Mouse (Mus musculus) forebrain, embryonic 16.5 days (tissue): ENCODE measurements around the gene Vasp. TPM values are rescaled to one million over a fixed set of nuclear protein-coding genes. Genes with fewer than 3 reads are reported as not detected.

Source experiments
- ATAC-seq: fragments of 200-750 bp; cut with Nextera tagmentation; 2 replicates; pipeline ENCODE4 v1.8.0; 2017; ENCODE audit warnings: mild to moderate bottlenecking, moderate library complexity
- H3K27ac ChIP-seq: fragments of 300-500 bp; sonication (generic); 2 replicates; pipeline ENCODE4 v1.5.1; 2014; ENCODE audit warnings: low read length, control low read depth
- H3K27me3 ChIP-seq: fragments of 300-500 bp; sonication (generic); replicated peaks from 2 replicates; pipeline ENCODE4 v1.6.1; 2014; ENCODE audit warnings: low read length; ENCODE audit not compliant: control insufficient read depth, insufficient read depth
- H3K36me3 ChIP-seq: fragments of 300-500 bp; sonication (generic); 2 replicates; pipeline ENCODE4 v1.6.1; 2014; ENCODE audit not compliant: control insufficient read depth, insufficient read depth
- H3K4me1 ChIP-seq: fragments of 300-500 bp; sonication (generic); replicated peaks from 2 replicates; pipeline ENCODE4 v1.6.1; 2014; ENCODE audit warnings: low read length; ENCODE audit not compliant: control insufficient read depth, insufficient read depth
- H3K4me2 ChIP-seq: fragments of 300-500 bp; sonication (generic); 2 replicates; pipeline ENCODE4 v1.6.1; 2014; ENCODE audit warnings: mild to moderate bottlenecking, low read length, control low read depth
- H3K4me3 ChIP-seq: fragments of 300-500 bp; sonication (generic); replicated peaks from 2 replicates; pipeline ENCODE4 v1.5.1; 2014; ENCODE audit warnings: mild to moderate bottlenecking, low read length, control low read depth
- H3K9ac ChIP-seq: fragments of 300-500 bp; sonication (generic); replicated peaks from 2 replicates; pipeline ENCODE4 v1.6.1; 2014; ENCODE audit warnings: low read depth, low read length, control low read depth
- H3K9me3 ChIP-seq: fragments of 300-500 bp; sonication (generic); 2 replicates; pipeline ENCODE4 v1.6.1; 2016; ENCODE audit warnings: low read length; ENCODE audit not compliant: control insufficient read depth
- WGBS: fragments of 180-500 bp; shearing (Covaris S2); extraction: QIAGEN DNeasy Blood & Tissue Kit; methylation state at CpG from one replicate; pipeline ENCODE4 v1.1.7; 2014; 5-methylcytosine and 5-hydroxymethylcytosine counted together
- polyA plus RNA-seq: library from polyadenylated mRNA; unstranded; fragments of >200 nt; fragmentation: Nextera tagmentation; extraction: Ambion mirVana; gene quantifications from 2 replicates; pipeline ENCODE4 v1.2.1, GENCODE M21; 2015

Vasp gene
- polyA plus RNA-seq, 1 experiment from 2014 or later, result 38.0 TPM

DNA sequence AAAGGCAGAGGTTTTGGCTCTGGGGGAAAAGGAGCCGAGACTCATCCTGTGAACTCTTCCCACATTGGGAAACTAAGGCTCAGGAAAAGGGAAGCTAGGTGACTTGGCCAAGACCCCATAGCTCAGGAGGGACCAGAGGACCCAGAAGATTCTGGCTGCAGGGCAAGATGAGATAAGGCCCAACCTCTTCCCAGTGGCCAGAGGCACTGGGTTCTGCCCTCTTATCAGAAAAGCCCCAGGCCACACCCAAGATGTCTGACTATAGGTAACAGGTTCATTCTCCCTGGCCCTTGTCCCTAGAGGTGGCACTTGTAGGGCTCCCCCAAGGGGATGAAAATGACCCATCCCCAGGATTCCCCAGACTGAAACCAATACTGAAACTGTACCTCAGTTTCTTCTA, 24.8 kb downstream of the Vasp start:
- Histone ChIP-seq H3K4me1 (no peaks in the 10 kb centered on the region), H3K4me2 (no peak overlapping the region), H3K4me3 (no peak overlapping the region), H3K27me3 (no peaks in the 10 kb centered on the region), H3K9ac (no peak overlapping the region), H3K36me3 (0 out of 2 replicates have a peak, but pooled peaks cover 2% of the 10 kb centered on the region), H3K27ac (no peak overlapping the region), H3K9me3 (no peaks in the 10 kb centered on the region)
- no peak for ATAC-seq
- WGBS, result 96% methylated on average over 1 of the region's 1 CpGs

DNA sequence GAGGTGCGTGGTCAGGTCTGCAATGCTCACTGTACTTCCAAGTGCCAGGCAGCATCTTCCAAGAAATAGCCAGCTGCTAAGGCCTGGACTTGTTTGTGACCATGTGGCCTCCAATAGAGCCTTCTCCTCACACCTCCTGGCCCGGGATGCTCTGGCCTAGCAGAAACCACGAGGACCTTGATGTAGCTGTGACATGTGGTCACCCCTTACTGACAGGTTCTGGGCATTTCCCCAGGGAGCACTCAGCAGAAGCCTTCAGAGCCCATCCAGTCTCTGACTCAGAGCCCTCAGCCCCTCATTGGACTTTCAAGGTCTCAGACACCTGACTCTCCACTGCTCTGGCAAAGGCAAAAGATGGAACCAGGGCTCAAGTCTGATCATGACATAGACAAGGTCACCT, 26.5 kb downstream of the Vasp start:
- no peak overlapping the region for H3K4me2 ChIP-seq
- H3K4me3 ChIP-seq, result no peak overlapping the region
- H3K9ac ChIP-seq, result no peak overlapping the region
- no peak overlapping the region for H3K27ac ChIP-seq
- H3K4me1 ChIP-seq, result no peaks in the 10 kb centered on the region
- no peaks in the 10 kb centered on the region for H3K27me3 ChIP-seq
- 0 out of 2 replicates have a peak, but pooled peaks cover 2% of the 10 kb centered on the region for H3K36me3 ChIP-seq
- no peaks in the 10 kb centered on the region for H3K9me3 ChIP-seq
- 86% methylated on average over 3 of the region's 3 CpGs for WGBS
- ATAC-seq, result no peak

GRCm38 (mm10) chr7:19243858-19244257, 27.8 kb downstream of the Vasp start:
- no peak overlapping the region for H3K4me3 ChIP-seq
- no peaks in the 10 kb centered on the region for H3K27me3 ChIP-seq
- H3K36me3 ChIP-seq, result 0 out of 2 replicates have a peak, but pooled peaks cover 2% of the 10 kb centered on the region
- no peak overlapping the region for H3K9ac ChIP-seq
- H3K4me2 ChIP-seq, result no peak overlapping the region
- H3K27ac ChIP-seq, result no peak overlapping the region
- 35% methylated on average over 5 of the region's 5 CpGs for WGBS
- peaks cover 5% of the 10 kb centered on the region for H3K4me1 ChIP-seq
- no peak for ATAC-seq
- H3K9me3 ChIP-seq, result no peaks in the 10 kb centered on the region

- H3K27ac ChIP-seq, result no peak overlapping the region
- no peaks in the 10 kb centered on the region for H3K27me3 ChIP-seq
- no peak for ATAC-seq
- H3K9me3 ChIP-seq, result no peaks in the 10 kb centered on the region
- no peak overlapping the region for H3K4me2 ChIP-seq
- H3K4me1 ChIP-seq, result peaks cover 5% of the 10 kb centered on the region
- 86% methylated on average over 1 of the region's 1 CpGs for WGBS
- H3K9ac ChIP-seq, result no peak overlapping the region
- H3K36me3 ChIP-seq, result 0 out of 2 replicates have a peak, but pooled peaks cover 2% of the 10 kb centered on the region
- H3K4me3 ChIP-seq, result no peak overlapping the region
These were observed 29.6 kb downstream of the Vasp start for GRCm38 (mm10) chr7:19242005-19242404.

DNA sequence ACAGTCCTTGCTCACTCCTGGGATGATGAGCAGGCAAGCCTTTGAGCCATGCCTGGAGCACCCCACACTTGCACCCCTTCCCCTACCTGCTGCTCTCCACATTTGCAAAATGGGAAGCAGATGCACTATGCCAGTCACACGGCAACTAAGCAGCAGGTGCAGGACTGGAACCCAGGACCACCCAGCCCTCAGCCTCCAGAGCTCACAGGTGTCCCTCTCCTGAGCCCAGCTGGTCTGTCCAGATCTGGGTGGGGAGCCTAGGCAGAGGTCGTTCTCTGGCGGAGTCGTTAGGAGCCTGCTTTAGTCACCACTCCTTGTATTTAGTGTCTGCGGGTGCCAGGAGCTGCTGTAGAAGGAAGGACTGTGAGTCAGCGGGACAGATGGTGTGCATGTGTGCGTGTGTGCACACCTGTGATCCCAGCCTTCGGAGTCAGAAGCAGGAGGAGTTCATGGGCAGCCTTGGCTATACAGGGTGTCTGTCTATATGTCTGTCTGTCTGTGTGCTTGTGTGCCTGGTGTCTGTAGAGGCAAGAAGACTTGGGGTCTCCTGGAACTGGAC, 30.6 kb downstream of the Vasp start:
- H3K4me1 ChIP-seq, result peaks cover 8% of the 10 kb centered on the region
- no peak overlapping the region for H3K4me2 ChIP-seq
- ATAC-seq, result no peak
- H3K4me3 ChIP-seq, result no peak overlapping the region
- H3K9me3 ChIP-seq, result no peaks in the 10 kb centered on the region
- no peak overlapping the region for H3K9ac ChIP-seq
- WGBS, result 76% methylated on average over 8 of the region's 8 CpGs
- H3K27ac ChIP-seq, result no peak overlapping the region
- no peaks in the 10 kb centered on the region for H3K27me3 ChIP-seq
- H3K36me3 ChIP-seq, result 0 out of 2 replicates have a peak, but pooled peaks cover 2% of the 10 kb centered on the region

DNA sequence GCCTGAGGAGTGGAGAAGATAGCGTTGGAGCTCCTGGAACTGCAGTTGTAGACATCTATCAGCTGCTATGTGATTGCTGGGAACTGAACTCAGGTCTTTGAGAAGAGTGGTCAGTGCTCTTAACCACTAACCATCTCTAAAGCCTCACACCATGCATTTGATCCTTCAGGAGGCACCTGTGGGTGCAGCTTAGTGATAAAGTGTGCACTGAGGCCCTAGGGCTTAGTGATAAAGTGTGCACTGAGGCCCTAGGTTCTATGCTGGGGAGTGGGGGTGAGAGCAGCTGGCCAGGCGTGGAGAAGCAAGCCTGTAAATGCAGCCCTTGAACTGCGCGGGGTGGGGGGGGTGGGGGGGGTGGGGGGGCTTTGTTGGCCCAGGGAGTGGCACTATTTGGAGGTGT, 31.6 kb downstream of the Vasp start:
- Histone ChIP-seq H3K27me3 (no peaks in the 10 kb centered on the region), H3K36me3 (0 out of 2 replicates have a peak, but pooled peaks cover 2% of the 10 kb centered on the region), H3K9me3 (no peaks in the 10 kb centered on the region), H3K27ac (peak overlapping the region; percentile 37), H3K4me2 (no peak overlapping the region), H3K9ac (no peak overlapping the region), H3K4me3 (no peak overlapping the region), H3K4me1 (peaks cover 8% of the 10 kb centered on the region)
- 71% methylated on average over 2 of the region's 4 CpGs for WGBS
- ATAC-seq, result no peak

DNA sequence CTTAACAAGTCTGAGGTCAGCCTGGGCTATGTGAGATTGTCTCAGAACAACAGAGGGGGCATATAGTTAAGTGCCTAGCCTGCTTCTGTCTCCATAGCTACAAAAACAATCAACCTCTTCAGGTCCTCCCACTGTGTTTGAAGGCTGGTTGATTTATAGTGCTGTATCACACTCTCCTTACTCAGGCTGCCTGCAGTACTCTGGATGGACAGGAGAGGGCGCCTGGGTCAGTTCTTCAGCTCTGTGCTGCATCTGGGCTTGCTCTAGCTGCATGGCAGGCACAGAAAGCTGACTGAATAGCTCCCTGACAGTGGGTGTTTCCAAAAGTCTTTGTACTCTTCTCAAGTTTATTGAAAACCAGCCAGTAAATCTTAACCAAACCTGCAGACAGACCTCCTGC, 32.2 kb downstream of the Vasp start:
- ATAC-seq, result peak; percentile 94
- H3K9me3 ChIP-seq, result no peaks in the 10 kb centered on the region
- H3K9ac ChIP-seq, result no peak overlapping the region
- WGBS, result 0% methylated on average over 1 of the region's 1 CpGs
- peak overlapping the region; percentile 37 for H3K27ac ChIP-seq
- no peak overlapping the region for H3K4me2 ChIP-seq
- no peaks in the 10 kb centered on the region for H3K36me3 ChIP-seq
- H3K4me3 ChIP-seq, result no peak overlapping the region
- H3K4me1 ChIP-seq, result peaks cover 8% of the 10 kb centered on the region
- H3K27me3 ChIP-seq, result no peaks in the 10 kb centered on the region

GRCm38 (mm10) chr7:19238344-19238743, 33.3 kb downstream of the Vasp start:
- no peak overlapping the region for H3K27ac ChIP-seq
- H3K9ac ChIP-seq, result no peak overlapping the region
- no peak overlapping the region for H3K4me2 ChIP-seq
- no peak for ATAC-seq
- 95% methylated on average over 4 of the region's 4 CpGs for WGBS
- peaks cover 8% of the 10 kb centered on the region for H3K4me1 ChIP-seq
- no peak overlapping the region for H3K4me3 ChIP-seq
- H3K27me3 ChIP-seq, result no peaks in the 10 kb centered on the region
- no peaks in the 10 kb centered on the region for H3K36me3 ChIP-seq
- no peaks in the 10 kb centered on the region for H3K9me3 ChIP-seq

GRCm38 (mm10) chr7:19236411-19236810, 35.2 kb downstream of the Vasp start:
- H3K27me3 ChIP-seq, result no peaks in the 10 kb centered on the region
- H3K9me3 ChIP-seq, result no peaks in the 10 kb centered on the region
- H3K36me3 ChIP-seq, result no peaks in the 10 kb centered on the region
- no peak overlapping the region for H3K4me2 ChIP-seq
- H3K4me3 ChIP-seq, result no peak overlapping the region
- peaks cover 8% of the 10 kb centered on the region for H3K4me1 ChIP-seq
- no peak for ATAC-seq
- 61% methylated on average over 2 of the region's 2 CpGs for WGBS
- H3K27ac ChIP-seq, result no peak overlapping the region
- H3K9ac ChIP-seq, result 0 out of 2 replicates have a peak overlapping the region, but pooled peaks have one; percentile 17
